ENCODE assay signal across 18 mouse cellular contexts in the genomic region with DNA sequence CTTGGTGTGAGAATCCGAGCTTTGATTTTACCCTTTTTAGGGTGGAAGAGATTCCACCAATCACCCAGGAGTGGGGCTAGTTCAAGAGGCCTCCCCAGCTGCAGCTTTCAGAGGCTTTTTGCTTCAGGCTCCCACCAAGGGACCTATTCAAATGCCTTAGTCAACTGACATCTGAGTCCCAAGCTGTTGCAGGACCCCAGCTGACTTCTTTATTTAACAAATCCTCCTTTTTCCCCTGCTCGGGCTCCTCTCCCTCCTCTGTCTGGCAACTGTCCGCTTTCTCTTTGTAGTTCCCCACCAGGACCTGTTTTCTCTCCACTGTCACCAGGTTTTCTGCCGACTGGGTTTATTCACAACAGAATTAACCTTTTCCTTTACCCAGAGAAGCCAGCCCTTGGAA. TPM values are rescaled to one million over a fixed set of nuclear protein-coding genes. Genes with fewer than 3 reads are reported as not detected.
DNase-seq lines count a peak whose midpoint lies in the region; ATAC-seq and TF ChIP-seq lines count a peak whose summit lies in the region.
"Had no signal": no experiment of that assay in that cellular context is flagged by ENCODE, and none has a peak within 500 bp of the region (broad histone marks: within the 10 kb centered on the region; RNA-seq: fewer than 3 reads in every experiment).

No protein-coding gene starts in this region.

- 0 out of 2 replicates have a peak, but pooled peaks have one; percentile 19 for ATAC-seq in hindbrain, embryonic 12.5 days (ENCODE audit: low FRiP score)
- ATAC-seq in midbrain, embryonic 15.5 days (replicated peaks) = peak; percentile 54

- no peaks in the 10 kb centered on the region for H3K27me3 ChIP-seq in heart, embryonic 10.5 days (ENCODE audit: insufficient read depth, poor library complexity, severe bottlenecking)
- no peaks in the 10 kb centered on the region for H3K27me3 ChIP-seq in heart, adult 2 months (ENCODE audit: control insufficient read depth, insufficient read depth, low read length)
- H3K27me3 ChIP-seq in hindbrain, embryonic 12.5 days = no peaks in the 10 kb centered on the region
- H3K27me3 ChIP-seq in midbrain, embryonic 15.5 days (replicated peaks) = no peaks in the 10 kb centered on the region
- H3K27me3 ChIP-seq in kidney, adult 2 months (replicated peaks; ENCODE audit: control insufficient read depth, insufficient read depth, low read length) = no peaks in the 10 kb centered on the region
- H3K27me3 ChIP-seq: embryonic facial prominence, embryonic 15.5 days; hindbrain, embryonic 15.5 days; limb, embryonic 15.5 days; lung, embryonic 15.5 days had no signal

- no peaks in the 10 kb centered on the region for H3K79me2 ChIP-seq in heart, adult 2 months (replicated peaks; ENCODE audit: control insufficient read depth, insufficient read depth, low read length)

- H3K9me3 ChIP-seq in heart, embryonic 10.5 days = no peaks in the 10 kb centered on the region
- H3K9me3 ChIP-seq in hindbrain, embryonic 12.5 days (replicated peaks) = no peaks in the 10 kb centered on the region
- H3K9me3 ChIP-seq in midbrain, embryonic 15.5 days = no peaks in the 10 kb centered on the region
- H3K9me3 ChIP-seq: embryonic facial prominence, embryonic 15.5 days; hindbrain, embryonic 15.5 days; limb, embryonic 15.5 days; lung, embryonic 15.5 days had no signal

- intact Hi-C loops in heart, adult 2 months (cut with DNase I) = no loop called here
- intact Hi-C loops in left cerebral cortex, postnatal 25 days (cut with DNase I) = no loop called here

- peak overlapping the region; percentile 19; the same call in 1 of the 2 replicates for H3K4me3 ChIP-seq in heart, embryonic 10.5 days
- no peak overlapping the region for H3K4me3 ChIP-seq in heart, adult 2 months
- no peak overlapping the region for H3K4me3 ChIP-seq in hindbrain, embryonic 12.5 days
- no peak overlapping the region for H3K4me3 ChIP-seq in midbrain, embryonic 15.5 days
- no peak overlapping the region for H3K4me3 ChIP-seq in kidney, adult 2 months (ENCODE audit: insufficient read depth, low read depth, low read length)
- H3K4me3 ChIP-seq: embryonic facial prominence, embryonic 15.5 days; hindbrain, embryonic 15.5 days; limb, embryonic 15.5 days; lung, embryonic 15.5 days had no signal

- DNase-seq in heart, embryonic 10.5 days (ENCODE audit: low spot score) = peak; percentile 62
- DNase-seq in heart, adult 2 months = no peak
- DNase-seq in R1 (ENCODE audit: low read depth, low spot score) = peak; percentile 81
- no peak for DNase-seq in left cerebral cortex, postnatal 25 days (ENCODE audit: low spot score in 2 of 2)
- no peak for DNase-seq in kidney, adult 2 months
- DNase-seq: cerebellum, adult 9-10 months; heart, adult 18-20 months; kidney, adult 8-10 months; kidney, postnatal 4 days; right cerebral cortex, postnatal 14 days had no signal

- 6% methylated on average over 4 of the region's 4 CpGs for WGBS in heart, embryonic 10.5 days
- WGBS in heart, adult 2 months = 20% methylated on average over 4 of the region's 4 CpGs
- 3% methylated on average over 4 of the region's 4 CpGs for WGBS in hindbrain, embryonic 12.5 days
- WGBS in midbrain, embryonic 15.5 days = 4% methylated on average over 4 of the region's 4 CpGs
- 38% methylated on average over 4 of the region's 4 CpGs for WGBS in kidney, adult 2 months

- H3K36me3 ChIP-seq in heart, embryonic 10.5 days = no peaks in the 10 kb centered on the region
- no peaks in the 10 kb centered on the region for H3K36me3 ChIP-seq in heart, adult 2 months (ENCODE audit: control insufficient read depth, insufficient read depth, low read length)
- no peaks in the 10 kb centered on the region for H3K36me3 ChIP-seq in hindbrain, embryonic 12.5 days
- no peaks in the 10 kb centered on the region for H3K36me3 ChIP-seq in midbrain, embryonic 15.5 days (replicated peaks)
- H3K36me3 ChIP-seq in kidney, adult 2 months (ENCODE audit: control insufficient read depth, insufficient read depth, low read length) = no peaks in the 10 kb centered on the region
- H3K36me3 ChIP-seq: embryonic facial prominence, embryonic 15.5 days; hindbrain, embryonic 15.5 days; limb, embryonic 15.5 days; lung, embryonic 15.5 days had no signal

- TF ChIP-seq EP300 in heart, adult 2 months (IDR thresholded peaks at IDR 0.05; ENCODE audit: insufficient read depth, low read depth, low read length) = no peak

- H3K27ac ChIP-seq in heart, embryonic 10.5 days = peak overlapping the region; percentile 42; the same call in 1 of the 2 replicates
- H3K27ac ChIP-seq in heart, adult 2 months = no peak overlapping the region
- H3K27ac ChIP-seq in hindbrain, embryonic 12.5 days = no peak overlapping the region; the same call in 1 of the 2 replicates
- H3K27ac ChIP-seq in midbrain, embryonic 15.5 days = no peak overlapping the region
- no peak overlapping the region for H3K27ac ChIP-seq in kidney, adult 2 months (ENCODE audit: insufficient read depth, low read depth, low read length)
- H3K27ac ChIP-seq: embryonic facial prominence, embryonic 15.5 days; hindbrain, embryonic 15.5 days; limb, embryonic 15.5 days; lung, embryonic 15.5 days had no signal

- 0 out of 2 replicates have a peak overlapping the region, but pooled peaks have one; percentile 6 for H3K4me2 ChIP-seq in hindbrain, embryonic 12.5 days (replicated peaks)
- no peak overlapping the region for H3K4me2 ChIP-seq in midbrain, embryonic 15.5 days
- H3K4me2 ChIP-seq: embryonic facial prominence, embryonic 15.5 days; hindbrain, embryonic 15.5 days; limb, embryonic 15.5 days; lung, embryonic 15.5 days had no signal

- peaks cover 19% of the 10 kb centered on the region for H3K4me1 ChIP-seq in heart, embryonic 10.5 days
- no peaks in the 10 kb centered on the region for H3K4me1 ChIP-seq in heart, adult 2 months (ENCODE audit: control insufficient read depth, insufficient read depth, low read length)
- H3K4me1 ChIP-seq in hindbrain, embryonic 12.5 days = peaks cover 10% of the 10 kb centered on the region; the same call in 1 of the 2 replicates
- H3K4me1 ChIP-seq in midbrain, embryonic 15.5 days = peaks cover 3% of the 10 kb centered on the region; the same call in 1 of the 2 replicates
- H3K4me1 ChIP-seq in kidney, adult 2 months (ENCODE audit: control insufficient read depth, insufficient read depth, low read length) = no peaks in the 10 kb centered on the region
- H3K4me1 ChIP-seq: embryonic facial prominence, embryonic 15.5 days; limb, embryonic 15.5 days; lung, embryonic 15.5 days had no signal

- no peak overlapping the region for H3K9ac ChIP-seq in heart, adult 2 months (ENCODE audit: low read depth, low read length)
- H3K9ac ChIP-seq in hindbrain, embryonic 12.5 days = no peak overlapping the region
- no peak overlapping the region for H3K9ac ChIP-seq in midbrain, embryonic 15.5 days
- H3K9ac ChIP-seq: embryonic facial prominence, embryonic 15.5 days; hindbrain, embryonic 15.5 days; limb, embryonic 15.5 days; lung, embryonic 15.5 days had no signal

- no peak for TF ChIP-seq POLR2A in heart, adult 2 months (IDR thresholded peaks at IDR 0.05; ENCODE audit: insufficient read depth, low read depth, low read length)
- no peak for TF ChIP-seq POLR2A in kidney, adult 2 months (IDR thresholded peaks at IDR 0.05; ENCODE audit: low read depth, low read length)

- no peak for TF ChIP-seq CTCF in heart, adult 2 months (IDR thresholded peaks at IDR 0.05)
- no peak for TF ChIP-seq CTCF in kidney, adult 2 months (conservative IDR thresholded peaks at IDR 0.05; ENCODE audit: insufficient read depth, insufficient read length, low read depth, low read length)

RNA-seq across cellular contexts. Expression of a gene that starts 8.6 kb away (rescaled TPM):
- 0.20 and 0.57 TPM in 2 replicates for polyA plus RNA-seq in heart, embryonic 10.5 days (2016; fragmentation: Nextera tagmentation; extraction: Ambion mirVana)
- not detected for total RNA-seq in heart, adult 2 months (2021)
- polyA plus RNA-seq in heart, adult 2 months (2012; rRNA removed) = not detected in 2 replicates
- 0.14 and 0.27 TPM in 2 replicates for polyA plus RNA-seq in hindbrain, embryonic 12.5 days (2016; fragmentation: Nextera tagmentation; extraction: Ambion mirVana)
- polyA plus RNA-seq in midbrain, embryonic 15.5 days (2015; fragmentation: Nextera tagmentation; extraction: Ambion mirVana) = 0.13 and 0.28 TPM in 2 replicates
- under 1 TPM in 1 of 2 experiments, not detected in 1; 0.16 TPM for total RNA-seq in left cerebral cortex, postnatal 25 days (2021)
- polyA plus RNA-seq in kidney, adult 2 months (2012; rRNA removed) = 0.06 TPM in 1 of 2 replicates, not detected in the other
- total RNA-seq: adrenal gland, adult 18-20 months; heart, adult 18-20 months; megakaryocyte, adult 5-6 weeks had no signal

Comparison
In these comparisons a context has a peak if more than half of its experiments do, and no peak if none do; other contexts are left out.
1. DNase-seq: peak in heart, embryonic 10.5 days (single experiment) and R1 (single experiment); none in heart, adult 2 months (0 of 2), left cerebral cortex, postnatal 25 days (0 of 2) and kidney, adult 2 months (single experiment).